Comparison of ENCODE assay signal across 11 mouse cellular contexts in genomic region chr4:152779526-152779925, GRCm38 (mm10).
DNase-seq lines count a peak whose midpoint lies in the region; ATAC-seq and TF ChIP-seq lines count a peak whose summit lies in the region.
"Had no signal": no experiment of that assay in that cellular context is flagged by ENCODE, and none has a peak within 500 bp of the region (broad histone marks: within the 10 kb centered on the region; RNA-seq: fewer than 3 reads in every experiment).

No protein-coding gene starts in this region.

- no peak for ATAC-seq in megakaryocyte, adult 5-6 weeks (ENCODE audit: poor library complexity, severe bottlenecking)
- peak; percentile 59; the same call in 1 of the 2 replicates for ATAC-seq in frontal cortex, adult (ENCODE audit: low TSS enrichment)

- H3K27me3 ChIP-seq in megakaryocyte, embryonic 14.5 days (replicated peaks) = no peaks in the 10 kb centered on the region
- H3K27me3 ChIP-seq: heart, embryonic 13.5 days; hindbrain, embryonic 15.5 days; liver, embryonic 15.5 days had no signal

- peak overlapping the region; percentile 75 for H3K4me3 ChIP-seq in megakaryocyte, embryonic 14.5 days (replicated peaks)
- no peak overlapping the region for H3K4me3 ChIP-seq in left cerebral cortex, adult 2 months
- H3K4me3 ChIP-seq: heart, embryonic 13.5 days; hindbrain, embryonic 15.5 days; liver, embryonic 15.5 days had no signal

- TF ChIP-seq CTCF in left cerebral cortex, adult 2 months (IDR thresholded peaks at IDR 0.05) = no peak

- H3K9me3 ChIP-seq in megakaryocyte, embryonic 14.5 days = peaks cover 78% of the 10 kb centered on the region
- H3K9me3 ChIP-seq: heart, embryonic 13.5 days; hindbrain, embryonic 15.5 days; liver, embryonic 15.5 days had no signal

- no peaks in the 10 kb centered on the region for H3K4me1 ChIP-seq in megakaryocyte, embryonic 14.5 days
- H3K4me1 ChIP-seq: heart, embryonic 13.5 days; liver, embryonic 15.5 days had no signal

- peak; percentile 47 to 50 for DNase-seq in left cerebral cortex, adult 2 months (ENCODE audit: extremely low spot score in 1 of 2, low spot score in 2 of 2)
- DNase-seq in right cerebral cortex, postnatal 36 days (ENCODE audit: low spot score in 2 of 2) = peak; percentile 34 to 54
- DNase-seq in ovary, postnatal 36 days (ENCODE audit: low spot score) = no peak
- DNase-seq in heart, adult 8-10 months (ENCODE audit: low spot score) = no peak

- intact Hi-C loops in left cerebral cortex, adult 2 months (cut with DNase I) = no loop called here

- no peak overlapping the region for H3K27ac ChIP-seq in left cerebral cortex, adult 2 months
- H3K27ac ChIP-seq: heart, embryonic 13.5 days; hindbrain, embryonic 15.5 days; kidney, postnatal 0 days; liver, embryonic 15.5 days had no signal

- no peaks in the 10 kb centered on the region for H3K36me3 ChIP-seq in megakaryocyte, embryonic 14.5 days (replicated peaks; ENCODE audit: low read length)
- H3K36me3 ChIP-seq: heart, embryonic 13.5 days; hindbrain, embryonic 15.5 days; liver, embryonic 15.5 days had no signal

Comparison
In these comparisons a context has a peak if more than half of its experiments do, and no peak if none do; other contexts are left out.
1. DNase-seq: peak in left cerebral cortex, adult 2 months (2 of 2) and right cerebral cortex, postnatal 36 days (2 of 2); none in ovary, postnatal 36 days (single experiment) and heart, adult 8-10 months (single experiment).